Mouse (Mus musculus): ENCODE measurements around the gene Eif2d. TPM values are rescaled to one million over a fixed set of nuclear protein-coding genes. Genes with fewer than 3 reads are reported as not detected.

Gene Eif2d
- polyA plus RNA-seq, 1 experiment: 53.8 TPM

DNA sequence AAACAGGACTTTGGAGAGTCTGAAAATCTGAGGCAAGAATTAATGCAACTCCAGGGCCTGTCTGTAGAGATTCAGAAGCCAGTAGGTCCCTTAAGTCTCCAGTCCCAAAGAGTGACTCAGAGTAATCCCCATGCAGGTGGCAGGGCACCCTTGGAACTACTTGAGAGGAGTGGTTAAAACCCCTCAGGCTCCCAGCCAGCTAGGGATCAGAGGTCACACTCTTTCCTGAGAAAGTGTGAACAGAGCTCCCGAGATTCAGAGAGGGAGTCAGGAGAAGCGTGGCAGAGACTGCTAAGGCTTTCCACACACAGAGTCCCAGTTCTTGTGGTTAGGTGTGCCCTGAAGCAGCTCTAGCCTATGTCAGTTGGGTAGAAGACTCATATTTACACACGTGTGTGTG is 40.8 kb downstream of the Eif2d start:
- Histone ChIP-seq H3K27ac (ENCODE audit: insufficient read depth, low read length) (no peak overlapping the region), H3K4me3 (replicated peaks; ENCODE audit: insufficient read depth, low read depth, low read length) (no peak overlapping the region), H3K4me1 (ENCODE audit: control insufficient read depth, insufficient read depth, low read length) (peaks cover 3% of the 10 kb centered on the region; the same call in 1 of the 2 replicates), H3K27me3 (ENCODE audit: control insufficient read depth, insufficient read depth, low read length) (no peaks in the 10 kb centered on the region)
- 71% methylated on average over 3 of the region's 3 CpGs for WGBS
- no peak for DNase-seq
- TF ChIP-seq POLR2A (IDR thresholded peaks at IDR 0.05; ENCODE audit: borderline replicate concordance, insufficient read depth, low read length) (no peak), CTCF (IDR thresholded peaks at IDR 0.05; ENCODE audit: borderline replicate concordance, insufficient read depth, low read depth, low read length) (no peak)

DNA sequence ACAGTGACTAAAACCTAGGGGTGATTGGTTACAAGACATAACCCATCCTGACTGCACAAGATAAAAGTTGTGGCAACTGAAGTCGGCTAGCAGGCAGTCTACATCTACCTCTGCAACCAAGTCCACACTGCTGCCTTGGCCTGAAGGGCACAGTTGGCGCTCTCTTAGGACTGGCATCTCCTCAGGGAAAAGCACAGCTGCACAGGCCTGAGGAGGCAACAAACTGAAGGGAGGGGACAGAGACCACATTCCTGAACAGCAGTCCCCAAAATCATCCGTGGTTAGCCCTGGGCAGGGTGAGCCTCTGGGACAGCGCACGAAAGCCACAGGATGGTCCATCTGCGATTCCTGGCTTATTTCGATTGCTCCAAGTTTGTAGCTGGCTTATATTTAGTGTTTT is 42.7 kb downstream of the Eif2d start:
- no peak overlapping the region for H3K4me3 ChIP-seq (replicated peaks; ENCODE audit: insufficient read depth, low read depth, low read length)
- 65% methylated on average over 7 of the region's 7 CpGs for WGBS
- TF ChIP-seq CTCF (IDR thresholded peaks at IDR 0.05; ENCODE audit: borderline replicate concordance, insufficient read depth, low read depth, low read length): no peak
- no peaks in the 10 kb centered on the region for H3K27me3 ChIP-seq (ENCODE audit: control insufficient read depth, insufficient read depth, low read length)
- no peak for DNase-seq
- peaks cover 10% of the 10 kb centered on the region; the same call in 1 of the 2 replicates for H3K4me1 ChIP-seq (ENCODE audit: control insufficient read depth, insufficient read depth, low read length)
- H3K27ac ChIP-seq (ENCODE audit: insufficient read depth, low read length): no peak overlapping the region

GRCm38 (mm10) chr1:131196107-131196506 is 43.1 kb downstream of the Eif2d start:
- peaks cover 10% of the 10 kb centered on the region; the same call in 1 of the 2 replicates for H3K4me1 ChIP-seq (ENCODE audit: control insufficient read depth, insufficient read depth, low read length)
- no peak for TF ChIP-seq POLR2A (IDR thresholded peaks at IDR 0.05; ENCODE audit: borderline replicate concordance, insufficient read depth, low read length)
- no peak for TF ChIP-seq CTCF (IDR thresholded peaks at IDR 0.05; ENCODE audit: borderline replicate concordance, insufficient read depth, low read depth, low read length)
- no peak for DNase-seq
- H3K27ac ChIP-seq (ENCODE audit: insufficient read depth, low read length): no peak overlapping the region
- no peaks in the 10 kb centered on the region for H3K27me3 ChIP-seq (ENCODE audit: control insufficient read depth, insufficient read depth, low read length)
- no peak overlapping the region for H3K4me3 ChIP-seq (replicated peaks; ENCODE audit: insufficient read depth, low read depth, low read length)
- WGBS: 82% methylated on average over 2 of the region's 2 CpGs

GRCm38 (mm10) chr1:131198417-131198960 is 45.5 kb downstream of the Eif2d start:
- Histone ChIP-seq H3K4me3 (replicated peaks; ENCODE audit: insufficient read depth, low read depth, low read length) (no peak overlapping the region), H3K27me3 (ENCODE audit: control insufficient read depth, insufficient read depth, low read length) (no peaks in the 10 kb centered on the region), H3K27ac (ENCODE audit: insufficient read depth, low read length) (no peak overlapping the region), H3K4me1 (ENCODE audit: control insufficient read depth, insufficient read depth, low read length) (peaks cover 10% of the 10 kb centered on the region; the same call in 1 of the 2 replicates)
- TF ChIP-seq CTCF (IDR thresholded peaks at IDR 0.05; ENCODE audit: borderline replicate concordance, insufficient read depth, low read depth, low read length): no peak
- TF ChIP-seq POLR2A (IDR thresholded peaks at IDR 0.05; ENCODE audit: borderline replicate concordance, insufficient read depth, low read length): no peak
- WGBS: 94% methylated on average over 9 of the region's 9 CpGs
- DNase-seq: no peak

GRCm38 (mm10) chr1:131199118-131199821 is 46.3 kb downstream of the Eif2d start:
- 50% methylated on average over 18 of the region's 18 CpGs for WGBS
- H3K4me1 ChIP-seq (ENCODE audit: control insufficient read depth, insufficient read depth, low read length): peaks cover 10% of the 10 kb centered on the region; the same call in 1 of the 2 replicates
- no peaks in the 10 kb centered on the region for H3K27me3 ChIP-seq (ENCODE audit: control insufficient read depth, insufficient read depth, low read length)
- H3K27ac ChIP-seq (ENCODE audit: insufficient read depth, low read length): no peak overlapping the region
- no peak overlapping the region for H3K4me3 ChIP-seq (replicated peaks; ENCODE audit: insufficient read depth, low read depth, low read length)
- peak; percentile 58 to 73 for DNase-seq
- TF ChIP-seq CTCF (IDR thresholded peaks at IDR 0.05; ENCODE audit: borderline replicate concordance, insufficient read depth, low read depth, low read length) (no peak), POLR2A (IDR thresholded peaks at IDR 0.05; ENCODE audit: borderline replicate concordance, insufficient read depth, low read length) (no peak)

GRCm38 (mm10) chr1:131199976-131200375 is 47.0 kb downstream of the Eif2d start:
- WGBS: 87% methylated on average over 12 of the region's 12 CpGs
- no peak overlapping the region for H3K27ac ChIP-seq (ENCODE audit: insufficient read depth, low read length)

DNA sequence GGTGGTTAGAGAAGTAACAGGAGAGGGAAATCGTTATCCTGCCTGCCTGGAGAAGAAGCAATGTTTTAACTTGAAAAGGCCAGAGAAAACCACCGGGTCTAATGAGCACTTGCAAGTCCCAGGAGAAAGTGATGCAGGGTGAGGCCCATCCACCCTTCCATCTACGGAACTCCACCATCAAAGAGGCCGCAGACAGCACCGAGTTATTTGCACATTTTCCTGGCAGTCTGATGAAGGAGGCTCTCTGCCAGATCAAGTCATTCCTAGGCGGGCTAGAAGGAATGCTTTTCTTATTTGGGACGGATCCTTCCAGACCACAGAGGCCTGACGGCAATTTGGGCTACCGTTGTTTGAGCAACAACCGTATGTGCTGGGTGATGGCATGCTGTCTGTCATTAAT is 47.6 kb downstream of the Eif2d start:
- no peaks in the 10 kb centered on the region for H3K27me3 ChIP-seq (ENCODE audit: control insufficient read depth, insufficient read depth, low read length)
- H3K4me3 ChIP-seq (replicated peaks; ENCODE audit: insufficient read depth, low read depth, low read length): no peak overlapping the region
- TF ChIP-seq CTCF (IDR thresholded peaks at IDR 0.05; ENCODE audit: borderline replicate concordance, insufficient read depth, low read depth, low read length): no peak
- no peak for TF ChIP-seq POLR2A (IDR thresholded peaks at IDR 0.05; ENCODE audit: borderline replicate concordance, insufficient read depth, low read length)
- peaks cover 10% of the 10 kb centered on the region; the same call in 1 of the 2 replicates for H3K4me1 ChIP-seq (ENCODE audit: control insufficient read depth, insufficient read depth, low read length)
- DNase-seq: no peak
- no peak overlapping the region for H3K27ac ChIP-seq (ENCODE audit: insufficient read depth, low read length)
- 75% methylated on average over 10 of the region's 10 CpGs for WGBS

More at GRCm38 (mm10) chr1:131199976-131200375, 47.0 kb downstream of the Eif2d start:
- TF ChIP-seq POLR2A (IDR thresholded peaks at IDR 0.05; ENCODE audit: borderline replicate concordance, insufficient read depth, low read length): no peak
- no peak for TF ChIP-seq CTCF (IDR thresholded peaks at IDR 0.05; ENCODE audit: borderline replicate concordance, insufficient read depth, low read depth, low read length)
- Histone ChIP-seq H3K4me3 (replicated peaks; ENCODE audit: insufficient read depth, low read depth, low read length) (no peak overlapping the region), H3K27me3 (ENCODE audit: control insufficient read depth, insufficient read depth, low read length) (no peaks in the 10 kb centered on the region), H3K4me1 (ENCODE audit: control insufficient read depth, insufficient read depth, low read length) (peaks cover 10% of the 10 kb centered on the region; the same call in 1 of the 2 replicates)
- DNase-seq: no peak

DNA sequence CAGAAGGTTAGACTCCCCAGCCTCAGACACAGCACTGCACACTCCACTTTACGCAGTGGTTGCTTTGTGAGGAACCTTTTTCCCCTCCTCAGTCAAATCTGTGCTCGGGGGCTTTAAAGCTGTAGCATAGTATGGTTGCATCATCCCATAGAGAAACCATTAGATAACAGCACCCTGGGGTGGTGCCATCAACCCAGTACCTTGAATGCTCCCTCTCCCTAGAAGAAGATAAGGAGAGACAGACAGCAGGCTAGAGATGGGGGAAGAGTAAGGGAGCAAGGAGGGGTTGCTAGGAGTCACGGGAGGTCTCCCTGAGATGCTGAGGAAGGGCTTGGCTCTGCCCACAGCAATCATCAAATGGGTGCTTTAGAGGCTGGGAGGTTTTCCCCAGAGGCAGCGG is 48.4 kb downstream of the Eif2d start:
- WGBS: 97% methylated on average over 4 of the region's 4 CpGs
- no peak for TF ChIP-seq POLR2A (IDR thresholded peaks at IDR 0.05; ENCODE audit: borderline replicate concordance, insufficient read depth, low read length)
- no peak for TF ChIP-seq CTCF (IDR thresholded peaks at IDR 0.05; ENCODE audit: borderline replicate concordance, insufficient read depth, low read depth, low read length)

More for the DNA sequence above, 48.4 kb downstream of the Eif2d start:
- H3K27me3 ChIP-seq (ENCODE audit: control insufficient read depth, insufficient read depth, low read length): no peaks in the 10 kb centered on the region
- no peak overlapping the region for H3K27ac ChIP-seq (ENCODE audit: insufficient read depth, low read length)
- H3K4me3 ChIP-seq (replicated peaks; ENCODE audit: insufficient read depth, low read depth, low read length): no peak overlapping the region
- no peak for DNase-seq
- H3K4me1 ChIP-seq (ENCODE audit: control insufficient read depth, insufficient read depth, low read length): peaks cover 10% of the 10 kb centered on the region; the same call in 1 of the 2 replicates
